Mouse (Mus musculus): ENCODE measurements around the gene Vti1b.

Vti1b gene

DNA sequence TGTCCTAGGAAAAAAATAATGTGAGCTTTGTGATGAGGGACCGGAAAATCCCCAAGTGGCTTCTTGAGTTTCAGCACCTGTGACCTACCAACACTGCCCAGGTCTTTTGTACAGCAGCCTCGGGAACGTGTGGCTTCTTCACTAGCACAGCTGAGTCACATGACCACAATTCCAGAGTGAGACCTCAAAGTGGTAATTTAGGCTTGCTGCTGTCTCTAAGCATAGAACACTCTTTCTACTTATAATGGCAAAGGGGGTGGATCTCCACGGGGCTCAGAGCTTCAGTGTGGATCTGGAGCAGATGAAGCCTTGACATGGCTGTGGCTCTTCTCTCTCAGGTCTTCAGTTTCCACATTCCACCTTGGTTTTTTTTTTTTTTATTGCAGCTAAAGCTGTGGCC is 37.4 kb downstream of the Vti1b start:
- no peak for DNase-seq

DNA sequence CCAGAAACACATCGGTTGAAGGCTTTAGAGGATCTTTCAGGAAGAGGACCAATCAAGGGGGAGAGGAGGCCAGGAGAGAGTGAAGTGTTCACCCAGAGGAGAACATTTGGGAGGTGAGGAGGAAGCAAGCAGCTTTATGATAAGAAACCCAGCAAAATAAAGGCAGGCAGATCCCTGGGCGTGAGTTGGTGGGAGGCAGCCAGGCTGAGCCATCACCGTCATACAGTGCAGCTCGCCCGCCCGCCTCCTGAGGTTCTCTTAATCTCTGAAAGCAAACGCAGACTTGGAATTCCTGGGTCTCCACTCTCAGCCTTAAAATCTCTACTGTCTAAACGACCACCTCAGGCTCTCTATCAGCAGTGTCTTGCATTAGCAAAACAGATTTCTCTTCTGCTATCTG is 37.8 kb downstream of the Vti1b start:
- DNase-seq: no peak

- no peak for DNase-seq
Measured at GRCm38 (mm10) chr12:79131706-79132460, 40.6 kb downstream of the Vti1b start.

DNA sequence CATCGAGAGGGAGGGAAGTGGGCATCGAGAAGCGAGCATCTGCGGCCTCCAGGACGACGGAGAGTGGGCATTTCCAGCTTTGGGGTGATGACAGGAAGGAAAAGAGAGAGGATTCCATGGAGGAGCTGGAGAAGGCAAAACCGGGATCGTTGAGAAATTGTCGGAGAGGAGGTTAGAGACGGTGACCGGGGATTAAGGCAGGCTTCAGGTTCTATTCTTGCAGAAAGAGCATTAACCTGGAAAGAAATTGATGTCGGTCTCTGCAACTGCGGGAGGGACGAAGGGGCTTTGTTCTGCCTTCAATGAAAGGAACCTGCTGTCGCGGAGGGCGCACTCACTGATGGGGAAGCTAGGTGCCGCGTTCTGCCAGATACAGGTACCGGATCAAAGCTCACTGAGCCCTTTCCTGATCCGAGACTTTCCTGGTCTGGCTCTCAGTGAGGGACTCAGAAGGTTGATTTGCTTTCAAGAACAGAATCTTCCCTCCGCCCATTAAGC is 41.2 kb downstream of the Vti1b start:
- peak; percentile 8 for DNase-seq

DNA sequence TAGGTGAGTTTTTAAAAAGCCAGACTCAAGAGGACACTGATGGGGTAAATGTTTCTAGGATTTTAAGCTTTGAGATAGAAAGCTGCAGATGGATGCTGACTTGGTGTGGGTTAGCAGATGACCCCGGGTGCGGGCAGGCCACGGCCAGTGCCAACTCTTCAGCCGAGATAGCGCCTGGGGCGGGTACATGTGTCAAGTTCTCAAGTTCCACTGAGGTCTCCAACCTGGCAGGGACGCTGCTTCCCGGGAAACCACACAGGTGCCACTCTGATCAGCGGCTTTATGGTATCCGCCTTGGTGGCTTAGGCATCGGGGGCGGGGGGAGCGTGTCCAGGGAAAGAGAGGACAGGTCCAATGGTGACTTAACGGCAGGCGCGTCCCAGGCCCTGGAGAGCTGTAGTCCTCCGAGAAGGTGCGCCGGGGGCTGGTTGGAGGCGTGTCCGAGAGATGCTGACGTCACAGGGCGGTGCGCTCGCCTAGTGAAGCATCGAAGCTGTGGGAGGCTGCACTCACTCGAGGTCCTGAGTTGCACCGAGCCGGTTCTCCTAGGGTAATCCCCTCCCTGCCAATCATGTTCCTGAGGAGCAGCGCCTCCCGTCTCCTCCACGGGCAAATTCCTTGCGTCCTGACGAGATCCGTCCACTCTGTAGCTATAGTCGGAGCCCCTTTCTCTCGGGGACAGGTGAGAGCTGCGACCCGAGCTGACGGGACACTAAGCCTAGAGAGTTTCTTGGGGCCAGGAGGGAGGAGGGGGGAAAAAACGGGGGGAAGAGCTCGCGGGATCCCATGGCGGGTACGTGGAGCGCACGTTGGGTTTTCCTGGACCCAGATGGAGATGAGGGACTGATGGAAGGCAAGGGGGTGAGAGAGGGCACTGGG is 41.9 kb downstream of the Vti1b start, which contains the start of gene Arg2:
Arg2 (plus strand) TSS at position 479 of the 879 bp plus-strand sequence.
- peak; percentile 69 for DNase-seq

GRCm38 (mm10) chr12:79122820-79123219 is 49.6 kb downstream of the Vti1b start:
- DNase-seq: no peak

GRCm38 (mm10) chr12:79118991-79119390 is 53.5 kb downstream of the Vti1b start:
- no peak for DNase-seq

All from right cerebral cortex, postnatal 4 days (tissue).